Mouse (Mus musculus) heart, adult 2 months (tissue): ENCODE measurements around the gene H2al1g.

Experiments
- CTCF ChIP-seq: fragments of 200-600 bp; IDR thresholded peaks from 2 replicates; pipeline ENCODE4 v1.8.1; 2022; ENCODE audit warnings: antibody characterized with exemption, mild to moderate bottlenecking, moderate library complexity
- EP300 ChIP-seq: fragments of 200-500 bp; IDR thresholded peaks from 2 replicates; pipeline ENCODE4 v1.6.1; 2011; ENCODE audit warnings: low read depth, low read length, control low read depth; ENCODE audit not compliant: insufficient read depth
- POLR2A ChIP-seq: fragments of 200-500 bp; IDR thresholded peaks from 2 replicates; pipeline ENCODE4 v1.6.1; 2011; ENCODE audit warnings: mild to moderate bottlenecking, low read depth, low read length, control low read depth; ENCODE audit not compliant: insufficient read depth

DNA sequence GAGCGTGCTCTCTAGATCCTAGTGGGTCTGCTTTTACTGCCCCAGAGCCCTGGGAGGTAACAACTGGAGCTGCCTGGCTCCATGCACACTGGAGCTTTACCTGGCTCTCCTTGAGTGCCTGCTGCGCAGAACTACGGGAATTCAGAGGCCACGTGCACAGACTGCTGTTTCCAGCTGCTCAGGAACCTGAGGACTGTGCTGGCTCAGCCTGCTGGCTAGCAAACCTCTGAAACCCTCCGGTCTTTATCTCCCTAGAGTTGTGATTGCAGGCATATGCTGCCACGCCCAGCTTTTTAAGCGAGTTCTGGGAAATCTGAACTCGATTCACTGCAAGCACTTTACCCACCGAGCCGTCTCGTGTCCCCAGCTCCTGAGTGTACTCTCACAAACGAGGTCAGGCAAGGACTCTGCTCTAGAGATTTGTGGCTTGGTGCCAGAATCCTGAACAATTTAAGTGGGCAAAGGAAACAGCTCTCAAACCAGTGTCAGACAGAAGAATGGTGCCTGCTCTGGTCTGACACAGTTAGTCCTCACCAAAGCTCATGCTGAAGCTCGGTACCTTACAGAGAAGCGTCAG lies 29.7 kb upstream of the H2al1g start:
- no peak for TF ChIP-seq CTCF
- no peak for TF ChIP-seq POLR2A
- no peak for TF ChIP-seq EP300
